Mouse (Mus musculus): ENCODE measurements at regions not wholly inside any gene's neighbourhood (a gene's known extent, or its start where the extent isn't known, plus 50 kb on each side); places are given as distances from the start of the nearest gene placed in this dataset.

DNA sequence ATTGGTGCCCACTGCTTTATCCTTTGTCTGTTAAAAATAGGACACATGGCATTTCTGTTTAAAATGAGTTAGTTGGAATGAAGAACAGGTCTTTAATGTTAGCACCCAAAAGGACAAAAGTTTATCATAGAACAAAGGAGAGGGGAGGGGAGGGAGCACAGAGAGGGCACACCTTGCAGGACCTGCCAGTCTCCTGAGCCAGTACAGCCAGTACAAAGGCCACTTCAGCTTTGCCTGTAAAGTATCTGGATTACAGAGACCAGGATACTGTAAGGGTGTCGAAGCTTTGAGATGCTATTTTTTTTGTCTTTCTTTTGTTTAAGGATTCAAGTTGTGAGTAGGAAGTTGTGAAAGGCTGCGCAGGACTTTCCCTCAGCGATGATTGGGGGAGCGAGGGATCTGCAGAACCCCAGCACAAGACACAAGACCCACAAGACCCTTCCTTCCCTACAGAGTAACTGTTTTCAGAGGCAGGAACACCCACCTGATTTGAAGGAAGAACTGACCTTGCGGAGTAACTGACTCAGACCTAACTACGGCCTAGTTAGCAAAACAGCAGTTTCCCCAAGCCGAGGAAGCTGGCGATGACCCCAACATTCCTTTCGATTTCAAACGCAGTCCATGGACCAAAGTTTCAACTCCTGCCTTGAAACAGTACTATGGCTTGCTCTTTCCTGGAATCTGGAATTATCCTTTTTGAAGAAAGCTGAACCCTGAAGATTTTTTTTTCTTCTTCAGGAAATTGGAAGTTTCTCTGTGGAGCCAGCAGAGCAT, 178.1 kb downstream of the Efnb2 start:
- no peak for DNase-seq

DNA sequence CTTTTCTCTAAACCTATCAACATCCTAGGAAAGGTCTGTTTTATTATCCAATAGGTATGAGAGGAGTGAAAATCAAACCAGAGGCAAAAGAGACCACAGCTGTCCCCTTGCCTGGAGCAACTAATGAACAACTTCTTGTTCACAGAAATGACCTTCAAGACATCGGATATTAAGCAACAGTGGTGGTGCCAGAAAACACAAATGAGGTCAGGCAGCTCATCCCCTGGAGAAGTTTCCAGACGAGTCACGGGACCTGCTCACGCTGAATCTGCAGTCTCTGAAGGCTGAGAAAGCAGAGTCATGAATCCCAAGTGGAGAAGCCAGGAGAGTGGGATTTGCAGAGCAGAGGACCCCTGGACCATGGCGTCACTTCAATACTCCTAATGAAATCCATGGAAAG, 183.6 kb downstream of the Efnb2 start:
- peak; percentile 88 for DNase-seq

DNA sequence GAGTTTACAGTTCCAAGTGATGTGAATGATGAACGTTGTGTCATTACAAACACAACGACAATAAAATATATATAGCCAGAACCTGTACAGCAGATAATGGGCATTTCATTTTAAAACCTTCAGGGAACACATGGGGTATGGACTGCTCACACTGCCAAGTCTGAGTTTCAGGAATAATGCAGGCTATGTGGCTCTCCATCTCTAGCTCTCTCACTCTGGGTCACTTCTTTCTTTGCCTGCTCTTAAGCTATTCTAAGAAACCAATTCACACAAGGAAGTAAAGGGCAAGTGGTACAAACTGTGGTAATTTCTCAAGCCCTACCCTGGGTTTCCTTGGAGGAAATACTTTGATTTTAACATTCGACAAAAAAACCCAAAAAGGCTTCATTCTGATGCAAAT, 192.5 kb downstream of the Efnb2 start:
- DNase-seq: no peak

DNA sequence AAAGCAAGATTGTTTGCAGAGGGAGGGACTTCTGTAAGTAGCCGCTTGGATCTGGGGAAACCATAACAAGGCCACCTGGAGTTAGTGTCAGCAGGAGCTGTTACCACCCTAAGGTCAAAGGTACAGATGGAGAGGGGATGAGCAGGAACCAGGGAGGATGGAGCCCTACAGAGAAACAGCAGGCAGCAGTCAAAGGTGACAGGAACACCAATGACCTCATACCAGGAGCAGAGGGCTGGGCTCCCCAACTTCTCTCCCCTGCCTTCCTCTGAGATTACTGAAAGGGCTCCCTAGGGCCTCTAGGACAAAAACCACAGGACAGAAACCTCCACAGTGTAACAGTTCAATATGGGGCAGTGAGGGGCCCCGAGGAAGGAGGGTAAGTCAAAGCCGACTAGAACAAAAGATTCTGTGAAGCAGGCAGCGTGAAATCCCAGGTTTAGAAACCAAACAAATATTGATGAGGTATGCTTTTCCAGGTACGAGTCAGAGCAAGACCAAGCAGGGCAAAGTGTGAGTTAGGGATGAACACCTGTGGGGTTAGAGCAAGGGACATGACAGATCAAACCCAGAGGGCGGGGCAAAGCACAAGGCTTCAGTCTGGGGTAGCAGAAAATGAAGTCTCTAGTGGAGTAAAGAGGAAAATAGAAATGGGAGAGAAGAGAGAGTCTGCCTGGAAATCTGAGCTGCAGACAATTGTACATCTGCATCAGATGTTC, 194.4 kb downstream of the Efnb2 start:
- DNase-seq: no peak

DNA sequence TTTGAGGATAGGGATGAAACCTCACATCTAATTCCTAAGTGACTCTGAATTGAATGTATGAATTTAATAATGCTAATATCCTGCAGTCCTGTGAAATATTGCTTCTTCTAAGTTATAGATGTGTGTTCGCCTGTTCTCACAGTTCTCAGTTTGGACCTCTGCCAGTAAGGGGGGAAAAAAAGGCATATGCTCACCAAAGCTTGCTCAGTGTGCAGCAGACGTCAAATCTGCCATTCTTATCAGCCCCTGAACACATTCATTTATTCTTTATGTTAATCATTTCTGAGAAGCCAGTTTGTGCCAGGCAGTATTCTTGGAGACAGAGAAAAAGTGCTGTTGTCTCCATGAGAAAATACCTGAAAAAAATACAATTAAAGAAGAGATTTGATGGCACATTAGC, 198.6 kb downstream of the Efnb2 start:
- DNase-seq: no peak

DNA sequence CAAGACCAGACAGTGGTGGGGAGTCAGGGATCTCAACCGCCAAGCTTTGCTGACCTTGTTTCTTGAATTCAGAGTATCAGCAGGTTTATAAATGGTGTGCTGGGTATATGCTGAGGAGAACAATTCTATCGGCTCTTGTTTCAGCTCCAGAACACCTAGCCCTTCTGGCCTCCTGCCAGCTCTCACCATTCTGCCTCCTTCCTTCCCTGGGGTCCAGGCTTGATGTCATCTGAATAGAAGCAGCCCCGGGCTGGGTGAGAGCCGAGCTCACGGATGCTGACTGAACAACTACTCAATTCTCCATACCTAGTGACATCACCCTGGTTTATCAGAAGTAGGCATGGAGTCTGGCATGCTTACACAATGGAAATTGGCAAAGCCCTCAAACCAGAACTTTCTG, 203.5 kb downstream of the Efnb2 start:
- no peak for DNase-seq

DNA sequence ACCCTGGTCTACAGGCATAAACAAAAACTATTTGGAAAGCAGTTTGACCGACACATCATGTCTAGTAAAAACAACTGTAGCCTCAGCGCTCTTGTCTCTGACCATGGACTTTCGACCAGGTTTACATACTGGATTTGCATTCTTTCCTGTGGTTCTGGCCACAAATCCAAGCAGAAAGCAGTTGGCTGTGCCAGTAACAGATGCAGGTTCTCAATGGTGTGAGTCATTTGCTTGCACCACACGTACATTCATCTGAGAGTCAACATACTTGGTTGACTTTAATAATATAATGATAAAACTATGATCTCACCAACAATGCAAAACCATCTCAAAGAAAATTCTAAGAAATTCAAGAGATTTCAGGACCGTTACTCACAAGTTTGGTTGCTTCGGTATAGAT, 207.1 kb downstream of the Efnb2 start:
- no peak for DNase-seq

DNA sequence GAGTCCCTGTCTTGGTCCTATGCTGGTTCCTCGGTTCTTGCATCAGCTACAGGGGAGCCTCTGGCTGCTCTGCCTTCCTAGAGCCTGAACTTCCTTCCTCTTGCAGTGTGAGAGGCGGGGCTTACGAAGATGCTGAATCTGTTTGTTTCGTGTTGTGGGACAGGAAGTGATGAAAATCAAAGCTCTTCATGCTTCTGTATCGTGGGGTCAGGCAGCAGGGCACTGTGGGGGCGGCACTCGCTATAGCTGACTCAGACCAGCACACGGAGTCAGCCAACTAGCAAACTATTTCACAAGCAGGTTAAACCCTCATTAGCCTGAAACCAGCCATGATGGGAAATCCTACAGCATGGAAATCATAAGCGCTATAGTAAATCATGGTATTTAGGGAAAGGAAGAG, 208.8 kb downstream of the Efnb2 start:
- DNase-seq: peak; percentile 94

DNA sequence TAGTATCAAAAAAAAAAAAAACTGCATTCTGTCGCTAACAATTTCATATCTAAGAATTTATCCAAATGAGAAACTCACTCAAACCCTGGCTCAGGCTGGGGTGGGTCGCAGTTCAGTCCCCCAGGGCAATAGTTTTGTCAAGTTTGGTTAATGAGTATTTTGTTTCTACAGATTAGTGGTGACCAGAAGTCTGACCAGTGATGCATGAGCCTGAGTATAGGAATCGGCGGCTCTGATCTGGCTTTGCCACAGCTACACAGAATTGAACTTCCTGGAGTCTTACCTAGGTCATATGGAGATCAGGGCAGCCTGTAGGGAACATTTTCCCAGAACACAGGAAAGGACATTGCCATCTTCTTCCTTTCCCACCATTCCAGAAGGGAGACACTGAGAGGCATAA, 212.1 kb downstream of the Efnb2 start:
- no peak for DNase-seq

DNA sequence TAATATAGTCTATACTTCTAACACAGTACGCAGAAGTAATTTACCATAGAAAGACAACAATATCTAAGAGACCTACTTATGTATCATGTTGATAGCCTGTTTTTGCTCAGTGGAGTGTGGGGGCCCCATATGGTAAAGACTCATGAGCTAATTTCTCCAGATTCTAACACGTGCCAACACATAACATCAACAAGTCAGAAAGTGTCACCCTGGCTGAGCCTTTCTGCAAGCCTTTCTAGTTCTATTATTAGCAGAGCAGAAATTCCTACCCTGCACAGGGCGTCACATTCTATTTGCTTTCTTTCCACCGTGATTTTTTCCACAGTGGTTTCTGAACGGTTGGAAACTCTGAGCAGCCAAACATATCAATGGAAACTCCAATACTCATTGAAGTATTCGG, 219.5 kb downstream of the Efnb2 start:
- DNase-seq: no peak

DNA sequence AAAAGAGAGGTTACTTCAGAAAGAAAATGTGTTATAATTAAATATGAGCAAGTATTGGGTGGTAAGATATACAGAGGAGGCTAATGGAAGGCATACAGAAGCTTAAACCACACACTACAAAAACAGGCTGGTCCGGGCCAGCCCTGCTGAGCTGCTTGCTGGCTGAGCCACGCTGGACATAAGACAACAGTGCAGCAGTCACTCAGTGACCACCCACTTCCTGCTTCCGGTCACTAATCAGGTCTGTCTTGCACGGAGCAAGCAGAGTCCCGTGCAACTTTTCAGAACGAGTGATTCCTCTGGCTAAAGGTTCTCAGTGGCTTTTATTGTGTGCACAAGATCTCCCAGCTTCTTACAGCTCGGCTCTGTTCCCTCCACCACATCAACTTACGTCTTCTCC, 220.1 kb downstream of the Efnb2 start:
- DNase-seq: no peak

DNA sequence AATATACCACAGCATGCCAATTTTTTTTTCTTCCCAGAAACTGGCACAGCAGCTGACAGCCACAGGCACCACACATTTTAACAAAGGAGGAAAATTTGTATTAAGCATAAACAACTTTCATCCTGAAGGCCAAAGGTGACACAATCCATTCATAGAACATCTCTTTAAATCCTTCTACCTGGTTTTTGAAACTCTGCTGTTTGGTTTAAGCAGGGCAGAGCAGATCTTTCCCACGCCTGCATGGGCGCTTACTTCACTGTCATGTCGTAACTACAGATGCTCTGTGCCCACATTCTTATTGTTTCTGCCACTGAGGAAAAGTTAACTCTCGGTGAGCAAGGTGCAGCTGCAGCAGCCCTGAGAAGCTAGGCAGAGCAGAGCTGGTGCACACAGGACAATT, 234.8 kb downstream of the Efnb2 start:
- DNase-seq: no peak

DNA sequence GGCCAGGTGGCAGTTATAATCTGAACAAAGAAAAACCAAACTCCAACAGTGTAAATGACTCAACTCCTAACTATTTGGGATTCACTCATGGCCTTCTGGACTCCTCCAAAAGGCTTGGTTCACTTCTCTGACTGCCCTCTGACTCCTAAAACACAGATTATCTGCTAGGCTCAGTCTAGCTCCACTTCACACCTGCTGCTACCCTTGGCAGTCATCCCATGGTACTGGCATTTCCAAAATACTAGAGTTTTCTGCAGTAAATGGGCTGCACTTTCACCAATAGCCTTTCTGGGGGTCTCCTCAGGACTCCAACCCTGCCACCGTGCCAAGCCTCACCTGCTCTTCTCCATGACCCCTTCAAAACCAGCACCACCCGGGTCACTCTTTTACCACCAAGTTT, 237.6 kb downstream of the Efnb2 start:
- DNase-seq: no peak

DNA sequence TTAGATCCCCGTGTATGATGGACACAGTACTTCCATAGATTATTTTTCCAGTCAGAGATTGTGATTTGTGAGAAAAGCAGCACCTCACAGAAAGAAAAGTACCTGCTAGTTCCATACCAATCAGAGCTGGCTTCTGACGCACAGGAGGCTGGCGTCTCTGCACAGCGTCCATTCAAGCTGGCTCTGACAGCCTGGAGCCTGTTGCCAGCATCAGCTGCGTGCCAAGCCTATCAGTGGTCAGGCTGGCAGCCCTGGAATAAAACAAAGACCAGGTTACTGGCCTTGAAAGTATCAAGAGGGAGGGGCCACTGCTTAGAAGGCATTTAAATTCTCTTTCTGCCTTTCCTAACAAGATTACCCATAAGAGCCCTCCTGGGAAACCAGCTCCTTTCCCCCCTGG, 239.3 kb downstream of the Efnb2 start:
- DNase-seq: peak; percentile 91

DNA sequence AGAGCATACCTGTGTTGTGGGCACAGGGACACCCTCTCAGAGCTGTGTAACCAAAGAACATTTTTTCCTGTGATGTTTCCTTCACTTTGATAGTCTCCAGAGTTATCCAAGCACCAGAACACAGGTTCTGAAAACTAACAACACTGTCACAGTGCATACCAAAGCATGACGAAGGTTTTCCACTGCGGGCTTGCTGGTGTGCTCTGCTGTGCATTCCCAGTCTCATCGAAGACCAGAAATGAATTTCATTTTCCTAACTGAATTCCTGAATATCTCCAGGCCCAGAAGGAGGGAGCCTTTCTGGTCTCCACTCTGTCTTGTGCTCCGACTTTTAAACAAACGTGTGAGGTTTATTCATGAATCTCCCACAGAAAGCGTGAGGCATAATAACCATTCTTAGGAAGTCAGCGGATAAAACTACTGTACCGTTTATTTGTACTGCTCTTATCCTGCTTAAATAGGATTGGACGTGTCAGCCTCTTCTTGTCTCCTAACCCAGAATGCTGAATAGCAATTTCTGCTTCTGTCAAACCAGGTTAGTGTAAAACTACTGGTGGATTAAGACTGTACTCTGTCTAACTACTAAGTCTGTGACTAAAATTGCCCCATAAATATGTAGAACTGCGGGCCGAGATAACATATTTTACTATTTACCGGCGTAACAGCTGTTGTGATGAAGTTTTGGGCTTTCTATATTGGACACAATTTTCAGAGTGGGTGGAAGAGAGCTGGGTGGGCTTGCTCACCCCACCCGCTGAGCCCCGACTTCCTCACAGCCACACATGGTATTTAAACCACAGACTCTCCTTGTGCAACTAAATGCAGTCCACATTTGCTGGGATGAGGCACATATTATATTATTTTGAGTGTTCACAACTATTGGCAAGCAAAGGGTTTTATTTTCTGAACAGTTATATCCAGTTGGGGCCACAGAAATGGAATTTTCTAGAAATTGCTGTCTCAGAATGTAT, 241.4 kb downstream of the Efnb2 start:
- peak; percentile 69 for DNase-seq

DNA sequence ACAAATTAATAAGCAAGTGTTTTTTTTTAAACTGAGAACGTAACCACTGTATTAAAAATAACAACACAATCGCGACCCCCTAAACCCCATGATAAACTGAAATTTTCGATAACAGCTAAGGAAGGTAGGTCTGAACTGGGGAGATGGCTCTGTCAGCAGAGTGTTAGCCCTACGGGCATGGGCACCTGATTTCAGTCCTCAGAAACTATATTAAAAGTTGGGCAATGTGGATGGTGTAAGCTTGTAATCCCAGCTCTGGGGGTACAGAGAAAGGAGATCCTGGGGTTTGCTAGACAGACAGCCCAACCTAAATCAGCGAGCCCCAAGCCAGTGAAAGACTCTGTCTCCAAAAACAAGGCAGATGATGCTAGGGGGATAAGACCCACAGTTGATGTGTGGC, 242.1 kb downstream of the Efnb2 start:
- DNase-seq: peak; percentile 61

DNA sequence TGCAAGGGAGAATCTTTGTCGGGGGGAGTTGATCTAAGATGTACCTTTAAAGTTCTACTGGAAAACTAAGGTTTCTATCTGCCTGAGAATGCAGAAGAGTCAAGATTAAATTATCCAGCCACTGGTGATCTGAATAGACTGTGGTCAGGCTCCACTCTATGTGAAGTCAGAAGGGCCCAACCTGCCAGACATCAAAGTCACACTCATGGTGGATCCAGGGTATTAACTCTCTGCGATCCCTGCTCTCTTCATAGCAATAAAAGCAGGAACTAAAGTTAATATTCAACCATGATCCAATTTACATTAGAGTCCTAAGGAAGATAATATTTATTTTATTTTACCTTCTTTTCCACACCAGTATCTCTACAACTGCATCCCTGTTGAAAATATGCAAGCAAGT, 242.5 kb downstream of the Efnb2 start:
- peak; percentile 28 for DNase-seq

DNA sequence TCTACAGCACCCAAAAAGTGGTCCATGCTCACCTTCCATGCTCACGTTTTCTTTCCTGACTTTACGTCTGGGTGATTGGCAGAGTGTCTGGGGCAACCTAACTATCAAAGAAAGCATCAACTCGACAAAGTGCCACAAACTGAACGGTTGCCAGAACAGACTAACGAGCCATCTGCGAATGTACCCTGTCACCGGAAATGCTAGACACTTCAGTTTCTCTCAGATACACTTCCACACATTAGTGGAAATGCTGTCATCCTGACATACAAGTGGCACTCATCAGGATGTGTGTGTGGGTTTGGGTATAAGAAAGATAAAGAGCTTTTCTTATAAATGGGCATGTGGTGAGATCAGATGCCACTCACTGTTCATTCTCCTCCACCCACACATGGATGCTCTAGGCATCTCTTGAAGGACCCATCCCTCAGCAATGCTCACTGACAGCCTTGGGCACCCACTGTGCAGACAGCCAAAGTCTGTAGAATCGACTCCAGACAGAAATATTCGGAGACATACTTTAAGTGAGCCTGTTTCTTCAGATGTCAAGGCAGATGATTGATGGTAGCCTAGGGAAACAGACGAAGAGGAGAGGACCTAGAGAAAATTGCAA, 244.8 kb downstream of the Efnb2 start:
- DNase-seq: peak; percentile 54

DNA sequence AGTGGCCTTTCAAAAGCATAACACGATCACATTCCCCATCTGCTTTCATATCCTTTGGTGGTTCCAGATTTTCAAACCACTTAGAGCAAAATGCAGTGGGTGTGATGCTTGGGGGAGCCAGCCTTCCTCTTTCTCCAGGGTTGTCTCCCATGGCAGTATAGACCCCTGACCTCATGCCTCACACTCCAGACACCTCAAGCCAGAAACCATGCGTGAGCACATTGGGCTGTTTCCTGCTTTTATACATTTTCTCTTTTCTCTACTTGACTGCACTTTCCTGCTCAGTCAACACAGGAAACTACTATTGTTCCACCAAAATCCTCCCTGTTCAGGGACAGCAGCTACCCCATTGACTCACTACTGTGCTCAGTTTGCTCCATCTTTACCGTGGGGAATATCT, 253.7 kb downstream of the Efnb2 start:
- peak; percentile 86 for DNase-seq

DNA sequence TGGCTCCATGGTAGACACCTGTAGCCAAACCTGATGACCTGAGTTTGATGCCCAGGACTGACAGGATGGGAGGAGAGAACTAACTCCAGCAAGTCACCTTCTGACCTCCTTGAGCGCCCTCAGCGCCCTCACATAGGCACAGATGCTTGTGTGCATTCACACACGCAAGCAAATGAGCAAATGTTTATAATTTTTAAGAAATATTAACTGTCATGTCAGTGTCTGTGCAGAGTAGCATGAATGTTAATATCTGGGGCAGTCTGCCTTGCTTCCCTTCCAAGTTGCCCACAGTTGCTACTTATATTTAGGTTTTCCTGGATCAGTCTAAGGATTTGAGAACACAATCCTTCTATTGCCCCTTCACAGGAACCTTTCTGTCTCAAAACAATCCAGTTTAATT, 257.6 kb downstream of the Efnb2 start:
- no peak for DNase-seq

DNA sequence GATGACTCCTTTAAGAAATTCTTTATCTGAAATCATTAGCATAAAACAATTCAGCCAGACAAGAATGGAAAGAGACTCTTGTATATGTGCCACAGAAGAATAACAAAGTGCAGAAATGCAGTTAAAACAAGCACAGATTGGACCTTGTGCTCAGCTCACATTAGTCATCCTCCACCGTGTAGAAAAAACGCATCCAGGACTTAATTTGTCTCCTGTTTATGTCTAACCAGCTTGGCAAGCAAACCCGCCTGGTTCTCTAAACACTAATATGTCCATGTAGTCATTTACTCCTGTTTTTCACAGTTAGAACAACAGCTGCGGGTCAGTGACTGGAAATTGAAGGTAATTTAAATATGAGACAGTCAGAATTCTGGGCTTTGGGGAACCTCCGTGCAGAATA, 268.7 kb downstream of the Efnb2 start:
- peak; percentile 41 for DNase-seq

DNA sequence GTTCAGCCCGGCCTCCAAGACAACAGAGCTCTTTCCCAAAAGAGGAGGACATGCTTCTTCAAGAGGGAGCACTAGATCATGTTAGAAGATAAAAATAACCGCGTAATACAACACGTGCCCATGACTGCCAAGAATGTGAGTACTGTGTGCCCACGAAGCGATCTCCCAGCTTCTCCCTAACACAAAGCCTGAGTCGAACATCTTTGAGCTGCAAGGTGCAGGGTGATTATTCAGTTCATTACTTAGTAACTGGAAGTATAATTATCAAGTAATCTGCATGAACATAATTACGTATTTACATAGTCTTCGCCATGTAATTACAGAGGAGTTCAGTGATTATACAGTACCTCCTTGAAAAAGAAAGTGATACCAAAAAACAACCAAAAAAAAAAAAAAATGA, 269.7 kb downstream of the Efnb2 start:
- peak; percentile 8 for DNase-seq

DNA sequence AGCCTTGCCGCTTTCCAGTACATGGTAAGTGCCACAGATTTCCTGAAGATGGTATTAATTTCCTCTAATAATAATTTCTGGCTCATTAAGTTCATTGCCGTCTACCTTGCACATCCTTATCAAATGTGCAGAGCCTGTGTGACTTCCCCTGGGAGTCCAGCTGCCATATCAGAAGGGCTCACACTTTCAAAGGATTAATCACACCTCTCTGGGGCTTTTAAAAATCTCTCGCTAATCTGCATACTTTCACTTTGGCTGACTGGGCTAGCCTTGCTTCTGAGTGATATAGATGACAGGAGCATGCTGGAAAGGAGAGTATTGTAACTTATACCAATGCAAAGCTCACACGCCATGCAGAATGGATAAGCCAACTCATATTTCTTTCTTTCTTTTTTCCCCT, 282.8 kb downstream of the Efnb2 start:
- no peak for DNase-seq

All from heart, adult 11 months (tissue).